ENCODE assay signal across 14 mouse cellular contexts in the genomic region with DNA sequence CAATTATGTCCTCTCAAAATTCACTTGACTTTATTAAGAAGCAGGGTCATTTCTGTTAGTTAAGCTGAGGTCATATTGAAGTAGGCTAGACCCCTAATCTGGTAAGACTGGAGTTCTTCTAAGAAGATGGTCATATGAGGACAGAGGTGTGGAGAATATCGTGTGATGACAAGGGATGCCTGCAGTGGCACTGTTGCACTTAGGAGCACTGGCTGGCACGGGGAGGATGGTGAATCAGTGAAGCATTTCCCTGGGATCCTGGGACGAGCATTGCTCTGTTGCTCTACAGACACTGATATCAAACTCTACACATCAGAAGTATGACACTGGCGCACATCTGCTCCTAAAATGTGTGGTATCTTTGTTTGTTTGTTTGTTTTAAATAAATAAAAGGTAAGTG.
DNase-seq lines count a peak whose midpoint lies in the region; ATAC-seq and TF ChIP-seq lines count a peak whose summit lies in the region.
"Had no signal": no experiment of that assay in that cellular context is flagged by ENCODE, and none has a peak within 500 bp of the region (broad histone marks: within the 10 kb centered on the region; RNA-seq: fewer than 3 reads in every experiment).

No protein-coding gene starts in this region.

- no peaks in the 10 kb centered on the region for H3K9me3 ChIP-seq in hindbrain, postnatal 0 days (ENCODE audit: low read length)
- no peaks in the 10 kb centered on the region for H3K9me3 ChIP-seq in hindbrain, embryonic 10.5 days
- no peaks in the 10 kb centered on the region for H3K9me3 ChIP-seq in limb, embryonic 10.5 days (replicated peaks)
- H3K9me3 ChIP-seq: forebrain, embryonic 13.5 days; hindbrain, embryonic 12.5 days had no signal

- no peak for TF ChIP-seq POLR2A in heart, adult 2 months (IDR thresholded peaks at IDR 0.05; ENCODE audit: insufficient read depth, low read depth, low read length)
- no peak for TF ChIP-seq POLR2A in liver, adult 2 months (IDR thresholded peaks at IDR 0.05; ENCODE audit: extremely low read depth, insufficient read depth, low read length)

- H3K9ac ChIP-seq in heart, adult 2 months (ENCODE audit: low read depth, low read length), result no peak overlapping the region
- no peak overlapping the region for H3K9ac ChIP-seq in hindbrain, postnatal 0 days (replicated peaks; ENCODE audit: low read length)
- H3K9ac ChIP-seq in liver, adult 2 months (ENCODE audit: low read depth, low read length), result no peak overlapping the region
- H3K9ac ChIP-seq: forebrain, embryonic 13.5 days; hindbrain, embryonic 12.5 days; liver, postnatal 0 days had no signal

- H3K4me1 ChIP-seq in heart, adult 2 months (ENCODE audit: control insufficient read depth, insufficient read depth, low read length), result peaks cover 2% of the 10 kb centered on the region; the same call in 1 of the 2 replicates
- no peaks in the 10 kb centered on the region for H3K4me1 ChIP-seq in hindbrain, postnatal 0 days (ENCODE audit: insufficient read depth, low read length)
- H3K4me1 ChIP-seq in hindbrain, embryonic 10.5 days (replicated peaks), result peaks cover 7% of the 10 kb centered on the region; the same call in 1 of the 2 replicates
- no peaks in the 10 kb centered on the region for H3K4me1 ChIP-seq in liver, adult 2 months (ENCODE audit: control insufficient read depth, insufficient read depth, low read length)
- H3K4me1 ChIP-seq in limb, embryonic 10.5 days, result peaks cover 12% of the 10 kb centered on the region
- H3K4me1 ChIP-seq: hindbrain, embryonic 12.5 days had no signal

- no peaks in the 10 kb centered on the region for H3K27me3 ChIP-seq in heart, adult 2 months (ENCODE audit: control insufficient read depth, insufficient read depth, low read length)
- H3K27me3 ChIP-seq in hindbrain, postnatal 0 days (ENCODE audit: insufficient read depth, low read length), result no peaks in the 10 kb centered on the region
- H3K27me3 ChIP-seq in hindbrain, embryonic 10.5 days (ENCODE audit: insufficient read depth, poor library complexity, severe bottlenecking), result no peaks in the 10 kb centered on the region
- no peaks in the 10 kb centered on the region; the same call in 1 of the 2 replicates for H3K27me3 ChIP-seq in liver, adult 2 months (ENCODE audit: control insufficient read depth, insufficient read depth, low read length)
- no peaks in the 10 kb centered on the region for H3K27me3 ChIP-seq in limb, embryonic 10.5 days (ENCODE audit: low read depth, poor library complexity, severe bottlenecking)
- H3K27me3 ChIP-seq: forebrain, embryonic 13.5 days; hindbrain, embryonic 12.5 days had no signal

- DNase-seq in heart, adult 2 months, result no peak
- DNase-seq in heart, postnatal 25 days (ENCODE audit: low spot score), result no peak
- no peak for DNase-seq in hindbrain, postnatal 0 days (ENCODE audit: low spot score)
- DNase-seq in hindbrain, embryonic 10.5 days (ENCODE audit: low spot score), result no peak
- DNase-seq in liver, adult 2 months (ENCODE audit: extremely low read depth, low read depth, low spot score), result no peak
- DNase-seq in liver, result no peak
- no peak for DNase-seq in limb, embryonic 10.5 days (ENCODE audit: low spot score)
- no peak for DNase-seq in testis, postnatal 10 days (ENCODE audit: low spot score)

- WGBS in heart, adult 2 months, result 69% methylated on average over 4 of the region's 4 CpGs
- 84% methylated on average over 4 of the region's 4 CpGs for WGBS in hindbrain, postnatal 0 days
- WGBS in hindbrain, embryonic 10.5 days, result 87% methylated on average over 4 of the region's 4 CpGs
- WGBS in liver, adult 2 months, result 75% methylated on average over 4 of the region's 4 CpGs
- WGBS in limb, embryonic 10.5 days, result 89% methylated on average over 4 of the region's 4 CpGs

- H3K4me3 ChIP-seq in heart, adult 2 months, result no peak overlapping the region
- H3K4me3 ChIP-seq in hindbrain, postnatal 0 days (ENCODE audit: low read length), result no peak overlapping the region
- no peak overlapping the region for H3K4me3 ChIP-seq in hindbrain, embryonic 10.5 days
- no peak overlapping the region for H3K4me3 ChIP-seq in liver, adult 2 months (ENCODE audit: insufficient read depth, low read depth, low read length)
- no peak overlapping the region for H3K4me3 ChIP-seq in limb, embryonic 10.5 days
- H3K4me3 ChIP-seq: forebrain, embryonic 13.5 days; gastrocnemius, adult 2 months; hindbrain, embryonic 12.5 days had no signal

- H3K27ac ChIP-seq in heart, adult 2 months, result peak overlapping the region; percentile 67
- no peak overlapping the region for H3K27ac ChIP-seq in hindbrain, postnatal 0 days
- H3K27ac ChIP-seq in hindbrain, embryonic 10.5 days, result no peak overlapping the region
- H3K27ac ChIP-seq in liver, adult 2 months (replicated peaks; ENCODE audit: insufficient read depth, low read depth, low read length), result no peak overlapping the region
- H3K27ac ChIP-seq in limb, embryonic 10.5 days, result 0 out of 2 replicates have a peak overlapping the region, but pooled peaks have one; percentile 20
- H3K27ac ChIP-seq: forebrain, embryonic 13.5 days; gastrocnemius, adult 2 months; hindbrain, embryonic 12.5 days had no signal

- peaks cover 4% of the 10 kb centered on the region; the same call in 1 of the 2 replicates for H3K36me3 ChIP-seq in heart, adult 2 months (ENCODE audit: control insufficient read depth, insufficient read depth, low read length)
- H3K36me3 ChIP-seq in hindbrain, postnatal 0 days (ENCODE audit: insufficient read depth, low read length), result no peaks in the 10 kb centered on the region
- no peaks in the 10 kb centered on the region for H3K36me3 ChIP-seq in hindbrain, embryonic 10.5 days
- H3K36me3 ChIP-seq in liver, adult 2 months (ENCODE audit: control insufficient read depth, insufficient read depth, low read length), result no peaks in the 10 kb centered on the region
- no peaks in the 10 kb centered on the region for H3K36me3 ChIP-seq in limb, embryonic 10.5 days
- H3K36me3 ChIP-seq: hindbrain, embryonic 12.5 days had no signal

- intact Hi-C loops in heart, adult 2 months (cut with DNase I), result loop anchor here (2.0 to 10.0 kb wide), 3 partner anchors 107 to 1478 kb away; a partner anchor contains a TSS
- intact Hi-C loops in heart, postnatal 25 days (cut with DNase I), result loop anchor here (10.0 kb wide), 1 partner anchor 1475 kb away; a partner anchor contains a TSS

- H3K79me2 ChIP-seq in heart, adult 2 months (replicated peaks; ENCODE audit: control insufficient read depth, insufficient read depth, low read length), result no peaks in the 10 kb centered on the region
- H3K79me2 ChIP-seq in liver, adult 2 months (ENCODE audit: control insufficient read depth, insufficient read depth, low read length), result no peaks in the 10 kb centered on the region

- TF ChIP-seq CTCF in heart, adult 2 months (IDR thresholded peaks at IDR 0.05), result peak; percentile 50
- peak; percentile 33 for TF ChIP-seq CTCF in hindbrain, postnatal 0 days (IDR thresholded peaks at IDR 0.05; ENCODE audit: low read depth)
- TF ChIP-seq CTCF in liver, adult 2 months (IDR thresholded peaks at IDR 0.05; ENCODE audit: low read depth, low read length), result 0 out of 2 replicates have a peak, but pooled peaks have one; percentile 6

- no peak for TF ChIP-seq EP300 in heart, adult 2 months (IDR thresholded peaks at IDR 0.05; ENCODE audit: insufficient read depth, low read depth, low read length)

- no peak overlapping the region for H3K4me2 ChIP-seq in hindbrain, postnatal 0 days (ENCODE audit: low read depth, low read length)
- H3K4me2 ChIP-seq: forebrain, embryonic 13.5 days; hindbrain, embryonic 12.5 days; liver, embryonic 11.5 days; midbrain, embryonic 11.5 days had no signal

- no peak for ATAC-seq in hindbrain, postnatal 0 days
- ATAC-seq: forebrain, embryonic 13.5 days; liver, postnatal 0 days had no signal

Comparison
In these comparisons a context has a peak if more than half of its experiments do, and no peak if none do; other contexts are left out.
1. H3K27ac ChIP-seq: peak in heart, adult 2 months (single experiment) and limb, embryonic 10.5 days (single experiment); none in hindbrain, postnatal 0 days (single experiment), hindbrain, embryonic 10.5 days (single experiment) and liver, adult 2 months (single experiment).
2. Peak in every context shown above with its lines, with median percentiles within 50 percentile points of each other: CTCF ChIP-seq.